Mouse (Mus musculus): ENCODE measurements around the gene Dock3. TPM values are rescaled to one million over a fixed set of nuclear protein-coding genes. Genes with fewer than 3 reads are reported as not detected.

Dock3 gene
- polyA plus RNA-seq, 1 experiment from 2014 or later: 0.64 TPM

DNA sequence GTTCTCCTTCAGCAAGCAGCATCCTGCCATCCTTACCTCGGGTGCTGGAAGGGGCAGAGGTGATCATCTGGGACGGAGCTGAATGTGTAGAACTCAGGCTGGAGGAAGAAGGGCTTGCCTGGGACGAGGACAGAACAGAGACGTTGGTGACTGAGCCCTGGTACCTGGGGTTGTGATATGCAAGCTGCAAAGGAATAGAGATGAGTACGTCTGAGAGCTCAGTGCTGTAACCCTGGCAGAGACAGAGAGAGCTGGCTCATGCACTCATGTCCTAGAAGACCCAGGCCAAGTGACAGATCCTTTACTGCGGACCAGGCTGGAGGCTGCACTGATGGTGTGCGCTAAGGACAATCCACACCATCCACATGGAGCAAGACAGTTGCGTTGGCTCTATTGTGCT, 325.1 kb downstream of the Dock3 start:
- Histone ChIP-seq H3K4me1 (ENCODE audit: control insufficient read depth, insufficient read depth, low read length) (no peaks in the 10 kb centered on the region), H3K9me3 (ENCODE audit: control insufficient read depth, low read length) (no peaks in the 10 kb centered on the region), H3K27ac (ENCODE audit: low read length) (no peak overlapping the region), H3K4me2 (ENCODE audit: low read depth, low read length) (no peak overlapping the region), H3K27me3 (replicated peaks; ENCODE audit: control insufficient read depth, insufficient read depth, low read length) (no peaks in the 10 kb centered on the region), H3K36me3 (ENCODE audit: control insufficient read depth, insufficient read depth, low read length) (no peaks in the 10 kb centered on the region), H3K9ac (ENCODE audit: low read depth, low read length) (no peak overlapping the region), H3K4me3 (ENCODE audit: low read length) (no peak overlapping the region)
- WGBS: 86% methylated on average over 8 of the region's 8 CpGs
- no peak for ATAC-seq

DNA sequence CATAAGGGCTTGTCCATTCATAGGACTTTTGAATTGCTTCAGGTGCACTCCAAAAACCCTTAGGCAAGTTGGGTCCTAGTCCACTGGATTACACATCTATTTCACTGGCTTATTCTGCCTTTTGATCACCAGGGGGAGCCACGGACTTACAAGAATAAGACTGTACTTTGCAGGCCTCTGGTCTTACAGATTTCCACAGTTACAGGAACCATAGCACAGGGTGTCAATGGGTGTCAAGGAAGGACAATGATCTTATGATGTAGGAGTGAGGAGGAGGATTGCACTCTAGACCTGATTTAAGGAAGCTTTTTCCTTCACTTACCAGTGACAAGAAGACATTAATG, 327.9 kb downstream of the Dock3 start:
- Histone ChIP-seq H3K4me3 (ENCODE audit: low read length) (no peak overlapping the region), H3K27me3 (replicated peaks; ENCODE audit: control insufficient read depth, insufficient read depth, low read length) (no peaks in the 10 kb centered on the region), H3K9ac (ENCODE audit: low read depth, low read length) (no peak overlapping the region), H3K9me3 (ENCODE audit: control insufficient read depth, low read length) (no peaks in the 10 kb centered on the region), H3K4me1 (ENCODE audit: control insufficient read depth, insufficient read depth, low read length) (no peaks in the 10 kb centered on the region), H3K4me2 (ENCODE audit: low read depth, low read length) (no peak overlapping the region), H3K36me3 (ENCODE audit: control insufficient read depth, insufficient read depth, low read length) (no peaks in the 10 kb centered on the region), H3K27ac (ENCODE audit: low read length) (no peak overlapping the region)
- 5% methylated on average over 1 of the region's 1 CpGs for WGBS
- ATAC-seq: no peak

GRCm38 (mm10) chr9:106903099-106903790, 328.5 kb downstream of the Dock3 start:
- H3K9me3 ChIP-seq (ENCODE audit: control insufficient read depth, low read length): no peaks in the 10 kb centered on the region
- no peak overlapping the region for H3K9ac ChIP-seq (ENCODE audit: low read depth, low read length)
- no peak overlapping the region for H3K4me3 ChIP-seq (ENCODE audit: low read length)
- H3K36me3 ChIP-seq (ENCODE audit: control insufficient read depth, insufficient read depth, low read length): no peaks in the 10 kb centered on the region
- no peak overlapping the region for H3K4me2 ChIP-seq (ENCODE audit: low read depth, low read length)
- no peaks in the 10 kb centered on the region for H3K27me3 ChIP-seq (replicated peaks; ENCODE audit: control insufficient read depth, insufficient read depth, low read length)
- H3K27ac ChIP-seq (ENCODE audit: low read length): no peak overlapping the region
- H3K4me1 ChIP-seq (ENCODE audit: control insufficient read depth, insufficient read depth, low read length): no peaks in the 10 kb centered on the region
- 72% methylated on average over 4 of the region's 4 CpGs for WGBS
- no peak for ATAC-seq

- Histone ChIP-seq H3K36me3 (ENCODE audit: control insufficient read depth, insufficient read depth, low read length) (no peaks in the 10 kb centered on the region), H3K27ac (ENCODE audit: low read length) (no peak overlapping the region), H3K27me3 (replicated peaks; ENCODE audit: control insufficient read depth, insufficient read depth, low read length) (no peaks in the 10 kb centered on the region), H3K9ac (ENCODE audit: low read depth, low read length) (no peak overlapping the region), H3K9me3 (ENCODE audit: control insufficient read depth, low read length) (no peaks in the 10 kb centered on the region), H3K4me3 (ENCODE audit: low read length) (no peak overlapping the region), H3K4me2 (ENCODE audit: low read depth, low read length) (no peak overlapping the region), H3K4me1 (ENCODE audit: control insufficient read depth, insufficient read depth, low read length) (no peaks in the 10 kb centered on the region)
- 88% methylated on average over 7 of the region's 7 CpGs for WGBS
- ATAC-seq: no peak
Measured at GRCm38 (mm10) chr9:106901596-106901995, 330.1 kb downstream of the Dock3 start.

- H3K4me2 ChIP-seq (ENCODE audit: low read depth, low read length): no peak overlapping the region
- H3K9ac ChIP-seq (ENCODE audit: low read depth, low read length): no peak overlapping the region
- no peaks in the 10 kb centered on the region for H3K9me3 ChIP-seq (ENCODE audit: control insufficient read depth, low read length)
- no peaks in the 10 kb centered on the region for H3K4me1 ChIP-seq (ENCODE audit: control insufficient read depth, insufficient read depth, low read length)
- no peaks in the 10 kb centered on the region for H3K27me3 ChIP-seq (replicated peaks; ENCODE audit: control insufficient read depth, insufficient read depth, low read length)
- no peak overlapping the region for H3K4me3 ChIP-seq (ENCODE audit: low read length)
- H3K36me3 ChIP-seq (ENCODE audit: control insufficient read depth, insufficient read depth, low read length): no peaks in the 10 kb centered on the region
- H3K27ac ChIP-seq (ENCODE audit: low read length): no peak overlapping the region
- WGBS: 66% methylated on average over 1 of the region's 1 CpGs
- ATAC-seq: no peak
Measured at GRCm38 (mm10) chr9:106898901-106899300, 332.8 kb downstream of the Dock3 start.

DNA sequence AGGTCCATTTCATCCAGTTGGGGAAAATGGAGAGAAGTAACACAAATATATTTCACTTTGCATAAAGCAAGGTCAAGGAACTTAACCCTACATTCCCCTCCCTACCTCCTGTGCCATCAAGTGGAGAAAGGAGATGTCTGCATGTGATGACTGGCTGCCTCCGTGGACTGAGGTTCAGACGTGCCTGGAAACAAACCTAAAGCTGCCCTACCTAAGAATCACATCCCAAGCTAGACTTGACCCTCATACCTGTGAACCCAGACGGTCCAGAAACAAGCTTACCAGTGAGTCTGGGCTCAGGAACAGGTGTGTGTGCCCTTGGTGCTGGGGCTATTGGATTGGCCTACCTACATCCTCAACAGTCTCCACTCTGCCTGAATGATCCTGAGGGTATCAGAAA, 338.4 kb downstream of the Dock3 start:
- no peak overlapping the region for H3K9ac ChIP-seq (ENCODE audit: low read depth, low read length)
- 62% methylated on average over 3 of the region's 3 CpGs for WGBS
- H3K27me3 ChIP-seq (replicated peaks; ENCODE audit: control insufficient read depth, insufficient read depth, low read length): no peaks in the 10 kb centered on the region
- no peak for ATAC-seq
- no peaks in the 10 kb centered on the region for H3K9me3 ChIP-seq (ENCODE audit: control insufficient read depth, low read length)
- peaks cover 22% of the 10 kb centered on the region for H3K4me1 ChIP-seq (ENCODE audit: control insufficient read depth, insufficient read depth, low read length)
- H3K27ac ChIP-seq (ENCODE audit: low read length): no peak overlapping the region
- H3K4me2 ChIP-seq (ENCODE audit: low read depth, low read length): no peak overlapping the region
- no peak overlapping the region for H3K4me3 ChIP-seq (ENCODE audit: low read length)
- peaks cover 8% of the 10 kb centered on the region for H3K36me3 ChIP-seq (ENCODE audit: control insufficient read depth, insufficient read depth, low read length)

- Histone ChIP-seq H3K4me3 (ENCODE audit: low read length) (peak overlapping the region; percentile 95), H3K4me1 (ENCODE audit: control insufficient read depth, insufficient read depth, low read length) (peaks cover 26% of the 10 kb centered on the region), H3K27me3 (replicated peaks; ENCODE audit: control insufficient read depth, insufficient read depth, low read length) (no peaks in the 10 kb centered on the region), H3K36me3 (ENCODE audit: control insufficient read depth, insufficient read depth, low read length) (peaks cover 8% of the 10 kb centered on the region), H3K9me3 (ENCODE audit: control insufficient read depth, low read length) (no peaks in the 10 kb centered on the region), H3K27ac (ENCODE audit: low read length) (peak overlapping the region; percentile 86), H3K9ac (ENCODE audit: low read depth, low read length) (peak overlapping the region; percentile 84), H3K4me2 (ENCODE audit: low read depth, low read length) (peak overlapping the region; percentile 87)
- no peak for ATAC-seq
- 2% methylated on average over 9 of the region's 9 CpGs for WGBS
Measured at GRCm38 (mm10) chr9:106892552-106892875, 339.2 kb downstream of the Dock3 start.

DNA sequence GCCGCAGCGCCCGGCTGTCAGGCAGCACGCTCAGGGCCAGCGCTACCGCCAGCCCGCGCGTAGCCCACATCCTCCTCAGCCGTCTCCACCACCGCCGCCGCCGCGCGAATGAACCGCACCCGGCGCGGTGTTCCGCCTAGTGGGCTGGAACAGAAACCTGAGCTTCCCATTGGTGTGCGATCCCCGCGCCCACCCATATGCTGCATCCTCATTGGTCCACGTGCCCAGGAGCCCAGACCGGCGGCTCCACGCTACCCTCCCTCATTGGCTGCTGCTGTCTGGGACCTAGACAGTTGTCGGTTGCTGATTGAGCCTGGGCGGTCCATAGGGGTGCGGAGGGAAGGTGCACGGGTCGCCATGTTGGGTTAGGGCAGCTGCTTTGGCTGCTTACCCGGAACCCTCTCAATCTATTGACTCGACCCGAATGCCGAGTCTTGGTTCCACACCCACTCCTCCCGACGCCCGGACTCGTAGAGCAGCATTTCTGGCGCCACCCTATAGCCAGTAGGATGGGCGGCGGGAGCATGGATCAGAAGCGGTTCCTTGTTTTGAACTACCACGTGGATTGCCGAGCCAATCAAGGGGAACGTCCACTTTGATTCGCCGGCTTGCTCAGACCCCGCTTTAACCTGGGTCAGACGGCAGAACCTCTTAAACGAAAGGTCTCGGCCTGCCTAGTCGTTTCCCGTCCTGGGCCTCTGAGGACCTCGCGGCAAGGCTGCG, 339.7 kb downstream of the Dock3 start, which contains the start of gene Manf:
Gene Manf (minus strand): TSS at position 151 of the 723 bp plus-strand sequence.
- no peaks in the 10 kb centered on the region for H3K9me3 ChIP-seq (ENCODE audit: control insufficient read depth, low read length)
- peak within 1 kb of the TSS; percentile 87 for H3K4me2 ChIP-seq (ENCODE audit: low read depth, low read length)
- under 1% methylated on average over 59 of the region's 59 CpGs for WGBS

DNA sequence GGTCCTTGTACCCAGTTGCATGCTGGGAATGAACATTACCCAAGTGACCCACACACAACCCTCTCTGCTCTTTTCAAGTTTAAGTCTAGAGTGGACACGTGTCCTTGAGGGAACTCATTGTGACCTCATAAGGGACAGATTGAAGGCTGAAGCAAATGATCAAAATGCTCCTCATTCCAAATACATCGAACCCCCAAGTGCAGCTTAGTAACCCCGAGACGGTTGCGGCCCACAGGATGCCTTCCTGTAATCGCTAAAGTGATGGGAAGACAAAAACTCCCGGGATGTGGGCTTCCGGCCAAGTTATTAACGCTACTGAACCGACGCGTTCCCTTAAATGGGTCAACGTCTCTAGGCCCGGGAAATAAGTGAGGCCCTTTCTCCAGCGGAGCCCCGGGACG, 340.4 kb downstream of the Dock3 start:
- no peak for ATAC-seq
- WGBS: under 1% methylated on average over 17 of the region's 17 CpGs
- peak overlapping the region; percentile 73 for H3K27ac ChIP-seq (ENCODE audit: low read length)

More for the DNA sequence above, 339.7 kb downstream of the Dock3 start, which contains the start of gene Manf:
- H3K27ac ChIP-seq (ENCODE audit: low read length): peak within 1 kb of the TSS; percentile 86
- no peaks in the 10 kb centered on the region for H3K27me3 ChIP-seq (replicated peaks; ENCODE audit: control insufficient read depth, insufficient read depth, low read length)
- H3K9ac ChIP-seq (ENCODE audit: low read depth, low read length): peak within 1 kb of the TSS; percentile 95
- H3K36me3 ChIP-seq (ENCODE audit: control insufficient read depth, insufficient read depth, low read length): peaks cover 8% of the 10 kb centered on the region
- H3K4me1 ChIP-seq (ENCODE audit: control insufficient read depth, insufficient read depth, low read length): peaks cover 26% of the 10 kb centered on the region
- peak within 1 kb of the TSS; percentile 95 for H3K4me3 ChIP-seq (ENCODE audit: low read length)
- peak; percentile 98 for ATAC-seq

More for the DNA sequence above, 340.4 kb downstream of the Dock3 start:
- peak overlapping the region; percentile 95 for H3K9ac ChIP-seq (ENCODE audit: low read depth, low read length)
- peak overlapping the region; percentile 68 for H3K4me2 ChIP-seq (ENCODE audit: low read depth, low read length)
- H3K4me3 ChIP-seq (ENCODE audit: low read length): peak overlapping the region; percentile 95
- H3K9me3 ChIP-seq (ENCODE audit: control insufficient read depth, low read length): no peaks in the 10 kb centered on the region
- no peaks in the 10 kb centered on the region for H3K27me3 ChIP-seq (replicated peaks; ENCODE audit: control insufficient read depth, insufficient read depth, low read length)
- H3K4me1 ChIP-seq (ENCODE audit: control insufficient read depth, insufficient read depth, low read length): peaks cover 26% of the 10 kb centered on the region
- H3K36me3 ChIP-seq (ENCODE audit: control insufficient read depth, insufficient read depth, low read length): peaks cover 8% of the 10 kb centered on the region

Data from intestine, embryonic 16.5 days (tissue).